Mouse (Mus musculus) lung, postnatal 0 days (tissue): Measurements from ENCODE around the gene Sec14l1. TPM values are rescaled to one million over a fixed set of nuclear protein-coding genes. Genes with fewer than 3 reads are reported as not detected.

ENCODE experiments used
- ATAC-seq: fragments of 200-750 bp; cut with Nextera tagmentation; 2 replicates; pipeline ENCODE4 v1.8.0; 2017; ENCODE audit warnings: moderate library complexity
- DNase-seq: peaks from one replicate; pipeline ENCODE4 v3.0.0-alpha.2; 2016; ENCODE audit warnings: low spot score
- H3K27ac ChIP-seq: fragments of 300-500 bp; sonication (generic); 2 replicates; pipeline ENCODE4 v1.5.1; 2014; ENCODE audit warnings: antibody characterized with exemption, mild to moderate bottlenecking, low read length, mixed read lengths
- H3K27me3 ChIP-seq: fragments of 300-500 bp; sonication (generic); replicated peaks from 2 replicates; pipeline ENCODE4 v1.6.1; 2014; ENCODE audit warnings: low read length, mixed read lengths; ENCODE audit not compliant: insufficient read depth
- H3K36me3 ChIP-seq: fragments of 300-500 bp; sonication (generic); 2 replicates; pipeline ENCODE4 v1.6.1; 2014; ENCODE audit warnings: low read length, mixed read lengths; ENCODE audit not compliant: insufficient read depth
- H3K4me1 ChIP-seq: fragments of 300-500 bp; sonication (generic); 2 replicates; pipeline ENCODE4 v1.6.1; 2014; ENCODE audit warnings: antibody characterized with exemption, low read depth, low read length, mixed read lengths; ENCODE audit not compliant: insufficient read depth
- H3K4me2 ChIP-seq: fragments of 300-500 bp; sonication (generic); replicated peaks from 2 replicates; pipeline ENCODE4 v1.6.1; 2014; ENCODE audit warnings: low read depth, mild to moderate bottlenecking, low read length, moderate library complexity, mixed read lengths
- H3K4me3 ChIP-seq: fragments of 300-500 bp; sonication (generic); 2 replicates; pipeline ENCODE4 v1.5.1; 2014; ENCODE audit warnings: low read depth, low read length
- H3K9ac ChIP-seq: fragments of 300-500 bp; sonication (generic); replicated peaks from 2 replicates; pipeline ENCODE4 v1.6.1; 2014; ENCODE audit warnings: low read depth, mild to moderate bottlenecking
- H3K9me3 ChIP-seq: fragments of 300-500 bp; sonication (generic); 2 replicates; pipeline ENCODE4 v1.6.1; 2016; ENCODE audit warnings: low read length, mixed read lengths
- CTCF ChIP-seq: IDR thresholded peaks from 2 replicates; pipeline ENCODE4 v1.5.1; 2016; ENCODE audit warnings: antibody characterized with exemption, mild to moderate bottlenecking
- EP300 ChIP-seq: IDR thresholded peaks from 2 replicates; pipeline ENCODE4 v1.6.1; 2016; ENCODE audit warnings: antibody characterized with exemption, mild to moderate bottlenecking, control low read depth
- WGBS: fragments of 180-500 bp; shearing (Covaris S2); extraction: QIAGEN DNeasy Blood & Tissue Kit; methylation state at CpG from one replicate; pipeline ENCODE4 v1.1.7; 2014; 5-methylcytosine and 5-hydroxymethylcytosine counted together
- polyA plus RNA-seq: library from polyadenylated mRNA; unstranded; fragments of >200 nt; fragmentation: Nextera tagmentation; extraction: Ambion mirVana; gene quantifications from 2 replicates; pipeline ENCODE4 v1.2.1, GENCODE M21; 2015

Gene Sec14l1
- polyA plus RNA-seq, 1 experiment from 2014 or later, result 62.4 TPM

- WGBS, result 57% methylated on average over 7 of the region's 7 CpGs
- Histone ChIP-seq H3K4me2 (peak overlapping the region; percentile 75; the same call in 1 of the 2 replicates), H3K9me3 (no peaks in the 10 kb centered on the region), H3K4me3 (no peak overlapping the region), H3K27me3 (no peaks in the 10 kb centered on the region), H3K4me1 (peaks cover 41% of the 10 kb centered on the region), H3K9ac (no peak overlapping the region), H3K27ac (no peak overlapping the region), H3K36me3 (peaks cover 13% of the 10 kb centered on the region; the same call in 1 of the 2 replicates)
- no peak for TF ChIP-seq CTCF
- no peak for TF ChIP-seq EP300
- ATAC-seq, result no peak
- no peak for DNase-seq
Measured at GRCm38 (mm10) chr11:117117791-117118190, 2.8 kb downstream of the Sec14l1 start.

- peaks cover 41% of the 10 kb centered on the region for H3K4me1 ChIP-seq
- H3K9ac ChIP-seq, result no peak overlapping the region
- H3K9me3 ChIP-seq, result no peaks in the 10 kb centered on the region
- no peak overlapping the region for H3K27ac ChIP-seq
- DNase-seq (no peak), ATAC-seq (no peak)
- H3K4me2 ChIP-seq, result 0 out of 2 replicates have a peak overlapping the region, but pooled peaks have one; percentile 11
- peaks cover 14% of the 10 kb centered on the region; the same call in 1 of the 2 replicates for H3K36me3 ChIP-seq
- H3K4me3 ChIP-seq, result no peak overlapping the region
- TF ChIP-seq EP300 (no peak), CTCF (no peak)
- H3K27me3 ChIP-seq, result no peaks in the 10 kb centered on the region
- 65% methylated on average over 4 of the region's 4 CpGs for WGBS
Measured at GRCm38 (mm10) chr11:117118248-117118647, 3.3 kb downstream of the Sec14l1 start.

DNA sequence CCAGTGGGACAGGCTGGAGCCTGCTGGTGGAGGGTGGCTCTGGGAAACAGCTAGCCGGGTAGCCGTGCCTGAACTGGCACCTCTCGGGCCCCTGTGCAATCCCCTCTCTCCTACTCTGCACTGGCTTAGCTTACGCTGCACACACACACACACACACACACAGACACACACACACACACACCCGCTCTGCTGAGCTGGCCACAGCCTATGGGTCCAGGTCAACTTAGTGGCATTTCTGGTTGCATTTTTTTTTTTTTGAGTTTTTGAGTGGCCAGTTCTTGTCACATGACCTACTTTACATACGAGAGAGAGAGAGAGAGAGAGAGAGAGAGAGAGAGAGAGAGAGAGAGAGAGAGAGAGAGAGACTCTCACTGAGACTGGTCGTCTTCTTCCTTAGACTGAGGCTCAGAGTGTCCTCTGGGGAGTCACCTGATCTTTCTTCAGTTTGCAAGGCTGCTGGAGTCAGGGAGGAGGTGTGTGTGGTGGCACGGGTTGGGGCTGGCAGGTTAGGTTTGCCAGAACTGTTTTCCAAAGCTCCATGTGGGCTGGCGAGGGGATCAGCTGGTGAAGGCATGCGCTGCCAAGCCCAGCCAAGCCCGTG lies 3.9 kb downstream of the Sec14l1 start:
- peaks cover 14% of the 10 kb centered on the region; the same call in 1 of the 2 replicates for H3K36me3 ChIP-seq
- no peak overlapping the region for H3K4me3 ChIP-seq
- H3K4me1 ChIP-seq, result peaks cover 45% of the 10 kb centered on the region
- ATAC-seq, result no peak
- H3K9ac ChIP-seq, result no peak overlapping the region
- H3K27ac ChIP-seq, result peak overlapping the region; percentile 62; the same call in 1 of the 2 replicates
- no peak for TF ChIP-seq CTCF
- no peak for TF ChIP-seq EP300
- H3K4me2 ChIP-seq, result 0 out of 2 replicates have a peak overlapping the region, but pooled peaks have one; percentile 11
- 53% methylated on average over 9 of the region's 11 CpGs for WGBS
- no peak for DNase-seq
- H3K9me3 ChIP-seq, result no peaks in the 10 kb centered on the region
- H3K27me3 ChIP-seq, result no peaks in the 10 kb centered on the region

- H3K9me3 ChIP-seq, result no peaks in the 10 kb centered on the region
- H3K4me3 ChIP-seq, result no peak overlapping the region
- peaks cover 14% of the 10 kb centered on the region; the same call in 1 of the 2 replicates for H3K36me3 ChIP-seq
- ATAC-seq, result no peak
- H3K4me1 ChIP-seq, result peaks cover 47% of the 10 kb centered on the region
- H3K9ac ChIP-seq, result no peak overlapping the region
- peak overlapping the region; percentile 7 for H3K27ac ChIP-seq
- 0 out of 2 replicates have a peak overlapping the region, but pooled peaks have one; percentile 1 for H3K4me2 ChIP-seq
- no peak for TF ChIP-seq CTCF
- TF ChIP-seq EP300, result no peak
- H3K27me3 ChIP-seq, result no peaks in the 10 kb centered on the region
- DNase-seq, result peak; percentile 50
- 33% methylated on average over 5 of the region's 5 CpGs for WGBS
Measured at GRCm38 (mm10) chr11:117119723-117120122, 4.8 kb downstream of the Sec14l1 start.

- Histone ChIP-seq H3K36me3 (peaks cover 14% of the 10 kb centered on the region; the same call in 1 of the 2 replicates), H3K27ac (peak overlapping the region; percentile 59), H3K9me3 (no peaks in the 10 kb centered on the region), H3K4me2 (0 out of 2 replicates have a peak overlapping the region, but pooled peaks have one; percentile 8), H3K9ac (no peak overlapping the region), H3K27me3 (no peaks in the 10 kb centered on the region), H3K4me1 (peaks cover 47% of the 10 kb centered on the region), H3K4me3 (no peak overlapping the region)
- ATAC-seq, result no peak
- TF ChIP-seq CTCF, result no peak
- TF ChIP-seq EP300, result no peak
- 41% methylated on average over 20 of the region's 20 CpGs for WGBS
- DNase-seq, result no peak
Measured at GRCm38 (mm10) chr11:117120285-117121163, 5.6 kb downstream of the Sec14l1 start.

GRCm38 (mm10) chr11:117121164-117121535 lies 6.2 kb downstream of the Sec14l1 start:
- peak; percentile 34 for DNase-seq
- Histone ChIP-seq H3K4me2 (0 out of 2 replicates have a peak overlapping the region, but pooled peaks have one; percentile 8), H3K4me3 (no peak overlapping the region), H3K36me3 (peaks cover 18% of the 10 kb centered on the region; the same call in 1 of the 2 replicates), H3K9ac (no peak overlapping the region), H3K4me1 (peaks cover 47% of the 10 kb centered on the region), H3K9me3 (no peaks in the 10 kb centered on the region), H3K27me3 (no peaks in the 10 kb centered on the region), H3K27ac (peak overlapping the region; percentile 59)
- peak; percentile 52 for ATAC-seq
- 34% methylated on average over 11 of the region's 11 CpGs for WGBS
- TF ChIP-seq EP300 (no peak), CTCF (peak; percentile 32)
